Mouse (Mus musculus): Measurements from ENCODE around the gene Blvrb.

DNA sequence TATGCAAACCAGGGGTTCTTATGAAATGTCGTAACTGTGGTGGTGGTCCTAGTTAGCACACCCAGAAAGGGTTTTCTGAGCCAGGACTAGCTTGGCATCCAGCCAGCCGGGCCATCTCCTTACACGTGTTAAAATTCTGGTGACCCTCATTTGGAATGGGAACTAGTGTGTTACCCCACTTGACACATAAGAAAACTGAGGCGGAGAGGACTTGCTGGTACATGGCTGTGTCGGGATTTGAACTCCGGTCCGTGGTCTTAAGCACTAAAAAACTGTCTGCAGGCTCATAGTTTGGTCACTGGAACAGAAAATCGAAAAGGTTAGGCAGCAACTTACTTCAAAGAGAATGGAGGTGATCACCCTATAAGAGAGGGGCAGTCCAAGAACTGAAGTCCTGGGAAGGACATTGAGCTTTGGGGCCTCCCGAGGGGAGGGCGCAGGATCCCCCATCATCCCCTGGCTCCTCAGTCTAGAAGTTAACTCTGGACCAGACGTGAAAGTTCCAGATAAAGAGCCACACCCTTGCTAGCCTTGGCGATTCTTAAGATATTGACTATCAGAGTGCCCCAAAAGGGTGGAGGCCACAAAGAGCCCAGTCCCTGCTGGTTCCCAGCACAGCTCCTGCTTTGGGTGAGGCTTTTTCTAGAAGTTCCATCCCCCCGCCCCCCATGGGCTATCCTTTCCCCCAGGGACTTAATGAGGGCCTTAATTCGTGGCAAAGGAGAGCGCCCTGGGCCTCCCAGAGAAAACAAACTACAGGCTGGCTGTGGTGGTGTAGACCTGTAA is 836 bp downstream of the Blvrb start:
- no peak for TF ChIP-seq CTCF (IDR thresholded peaks at IDR 0.05; ENCODE audit: control insufficient read depth, insufficient read depth, insufficient replicate concordance, low read depth, low read length)
- no peak for TF ChIP-seq POLR2A (IDR thresholded peaks at IDR 0.05; ENCODE audit: control insufficient read depth, low read depth, low read length)
